Mouse (Mus musculus): Measurements from ENCODE around the gene Fads2.
A peak's percentile ranks its signal among the peaks of the same experiment; 100 is the strongest.

Fads2 gene

GRCm38 (mm10) chr19:10062292-10062691 lies 39.3 kb downstream of the Fads2 start:
- no peak for DNase-seq (ENCODE audit: low spot score in 2 of 2)

- DNase-seq (ENCODE audit: low spot score in 2 of 2), result no peak
Measured at GRCm38 (mm10) chr19:10061624-10062023, 39.9 kb downstream of the Fads2 start.

- DNase-seq (ENCODE audit: low spot score in 2 of 2), result no peak
Measured at GRCm38 (mm10) chr19:10060783-10061590, 40.6 kb downstream of the Fads2 start.

GRCm38 (mm10) chr19:10059911-10060567 lies 41.5 kb downstream of the Fads2 start:
- DNase-seq (ENCODE audit: low spot score in 2 of 2), result peak; percentile 67 to 71

GRCm38 (mm10) chr19:10058876-10059427 lies 42.6 kb downstream of the Fads2 start:
- DNase-seq (ENCODE audit: low spot score in 2 of 2), result no peak

- no peak for DNase-seq (ENCODE audit: low spot score in 2 of 2)
Measured at GRCm38 (mm10) chr19:10058352-10058825, 43.2 kb downstream of the Fads2 start.

GRCm38 (mm10) chr19:10057486-10058351 lies 43.8 kb downstream of the Fads2 start:
- DNase-seq (ENCODE audit: low spot score in 2 of 2), result no peak

- no peak for DNase-seq (ENCODE audit: low spot score in 2 of 2)
Measured at GRCm38 (mm10) chr19:10056686-10057085, 44.9 kb downstream of the Fads2 start.

GRCm38 (mm10) chr19:10055783-10056660 lies 45.5 kb downstream of the Fads2 start:
- no peak for DNase-seq (ENCODE audit: low spot score in 2 of 2)

- DNase-seq (ENCODE audit: low spot score in 2 of 2), result no peak
Measured at GRCm38 (mm10) chr19:10055261-10055660, 46.3 kb downstream of the Fads2 start.

GRCm38 (mm10) chr19:10054361-10055075 lies 47.0 kb downstream of the Fads2 start:
- DNase-seq (ENCODE audit: low spot score in 2 of 2), result no peak

GRCm38 (mm10) chr19:10053692-10054260 lies 47.8 kb downstream of the Fads2 start:
- DNase-seq (ENCODE audit: low spot score in 2 of 2), result no peak

GRCm38 (mm10) chr19:10052698-10053097 lies 48.8 kb downstream of the Fads2 start:
- DNase-seq (ENCODE audit: low spot score in 2 of 2), result no peak

GRCm38 (mm10) chr19:10050438-10050837 lies 51.1 kb downstream of the Fads2 start:
- DNase-seq (ENCODE audit: low spot score in 2 of 2), result no peak

- peak in 1 of 2 experiments; percentile 59 for DNase-seq (ENCODE audit: low spot score in 2 of 2)
Measured at GRCm38 (mm10) chr19:10049533-10049932, 52.0 kb downstream of the Fads2 start.

GRCm38 (mm10) chr19:10046983-10047382 lies 54.6 kb downstream of the Fads2 start:
- no peak for DNase-seq (ENCODE audit: low spot score in 2 of 2)

GRCm38 (mm10) chr19:10046346-10046745 lies 55.2 kb downstream of the Fads2 start:
- peak in 1 of 2 experiments; percentile 39 for DNase-seq (ENCODE audit: low spot score in 2 of 2)

- DNase-seq (ENCODE audit: low spot score in 2 of 2), result no peak
Measured at GRCm38 (mm10) chr19:10045707-10046106, 55.8 kb downstream of the Fads2 start.

- peak; percentile 79 to 85 for DNase-seq (ENCODE audit: low spot score in 2 of 2)
Measured at GRCm38 (mm10) chr19:10043643-10044042, 57.9 kb downstream of the Fads2 start.

GRCm38 (mm10) chr19:10042816-10043215 lies 58.7 kb downstream of the Fads2 start:
- DNase-seq (ENCODE audit: low spot score in 2 of 2), result peak in 1 of 2 experiments; percentile 22
